Mouse (Mus musculus) heart, embryonic 10.5 days (tissue): Measurements from ENCODE around the gene Pdap1. TPM values are rescaled to one million over a fixed set of nuclear protein-coding genes. Genes with fewer than 3 reads are reported as not detected.
A peak's percentile ranks its signal among the peaks of the same experiment; 100 is the strongest.
"Not testable (repeated sequence)": the region's sequence is repeated elsewhere in the genome, so short reads cannot be mapped to it uniquely, and the experiment has no call there.

Experiments
- DNase-seq: peaks from one replicate; pipeline ENCODE4 v3.0.0-alpha.2; 2017; ENCODE audit warnings: low spot score
- H3K27ac ChIP-seq: fragments of 300-500 bp; sonication (generic); 2 replicates; pipeline ENCODE4 v1.5.1; 2016; ENCODE audit warnings: mild to moderate bottlenecking
- H3K27me3 ChIP-seq: fragments of 300-500 bp; sonication (generic); 2 replicates; pipeline ENCODE4 v1.6.1; 2016; ENCODE audit warnings: mild to moderate bottlenecking; ENCODE audit not compliant: poor library complexity, insufficient read depth, severe bottlenecking
- H3K36me3 ChIP-seq: fragments of 300-500 bp; sonication (generic); 2 replicates; pipeline ENCODE4 v1.6.1; 2016; ENCODE audit warnings: mild to moderate bottlenecking, moderate library complexity
- H3K4me1 ChIP-seq: fragments of 300-500 bp; sonication (generic); 2 replicates; pipeline ENCODE4 v1.6.1; 2016; ENCODE audit warnings: mild to moderate bottlenecking
- H3K4me3 ChIP-seq: fragments of 300-500 bp; sonication (generic); 2 replicates; pipeline ENCODE4 v1.5.1; 2016; ENCODE audit warnings: mild to moderate bottlenecking, moderate library complexity
- H3K9me3 ChIP-seq: fragments of 300-500 bp; sonication (generic); 2 replicates; pipeline ENCODE4 v1.6.1; 2016; ENCODE audit warnings: mild to moderate bottlenecking, moderate library complexity
- WGBS: fragments of 180-500 bp; shearing (Covaris S2); methylation state at CpG from one replicate; pipeline ENCODE4 v1.1.7; 2016; 5-methylcytosine and 5-hydroxymethylcytosine counted together
- polyA plus RNA-seq: library from polyadenylated mRNA; unstranded; fragments of >200 nt; fragmentation: Nextera tagmentation; extraction: Ambion mirVana; gene quantifications from 2 replicates; pipeline ENCODE4 v1.2.1, GENCODE M21; 2016

Gene Pdap1
- polyA plus RNA-seq, 1 experiment from 2014 or later: 86.3 TPM

DNA sequence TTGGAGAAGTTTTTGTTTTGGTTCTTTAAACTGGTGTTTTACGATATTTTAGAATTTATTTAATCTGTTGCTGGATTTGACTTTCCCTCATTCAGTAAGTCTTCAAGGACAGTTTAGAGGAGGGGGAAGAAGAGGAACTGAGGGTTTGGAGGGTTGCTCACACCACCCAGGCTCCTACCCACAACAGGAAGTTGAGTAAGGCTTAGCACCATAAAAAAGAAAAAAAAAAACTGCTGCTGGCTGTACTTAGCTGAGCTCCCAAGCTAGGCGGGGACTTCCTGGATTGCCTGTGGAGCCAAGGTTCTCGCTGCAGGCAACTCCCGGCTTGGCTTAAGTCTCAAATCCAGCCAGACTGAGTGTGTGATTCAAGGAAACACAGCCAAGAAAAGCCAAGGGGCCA lies 23.7 kb downstream of the Pdap1 start:
- 50% methylated on average over 4 of the region's 4 CpGs for WGBS
- H3K4me3 ChIP-seq: no peak overlapping the region
- H3K4me1 ChIP-seq: peaks cover 25% of the 10 kb centered on the region
- peaks cover 9% of the 10 kb centered on the region for H3K36me3 ChIP-seq
- no peak for DNase-seq
- H3K27me3 ChIP-seq: no peaks in the 10 kb centered on the region
- peak overlapping the region; percentile 59; the same call in 1 of the 2 replicates for H3K27ac ChIP-seq
- no peaks in the 10 kb centered on the region for H3K9me3 ChIP-seq

DNA sequence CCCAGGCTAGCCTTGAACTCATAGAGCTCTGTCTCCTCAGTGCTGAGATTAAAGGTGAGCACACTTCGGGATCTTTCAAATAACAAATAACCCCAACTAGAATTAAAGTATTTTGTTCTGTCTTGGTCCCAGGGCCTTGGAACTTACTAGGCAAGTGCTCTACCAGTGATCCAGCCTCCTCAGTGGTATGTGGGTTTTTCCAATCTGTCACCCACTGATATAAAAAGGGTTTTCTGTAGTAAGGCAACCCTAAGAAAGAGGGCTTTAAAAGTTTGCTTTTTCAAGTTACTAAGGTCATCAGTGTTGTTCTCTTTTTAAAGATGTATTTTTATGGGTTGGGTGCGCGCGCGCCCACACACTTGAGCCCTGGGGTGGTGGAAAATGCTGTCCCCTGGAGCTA lies 24.3 kb downstream of the Pdap1 start:
- peak overlapping the region; percentile 59; the same call in 1 of the 2 replicates for H3K27ac ChIP-seq
- H3K9me3 ChIP-seq: no peaks in the 10 kb centered on the region
- H3K36me3 ChIP-seq: peaks cover 13% of the 10 kb centered on the region
- no peaks in the 10 kb centered on the region for H3K27me3 ChIP-seq
- peaks cover 19% of the 10 kb centered on the region for H3K4me1 ChIP-seq
- DNase-seq: no peak
- no peak overlapping the region for H3K4me3 ChIP-seq
- WGBS: 95% methylated on average over 5 of the region's 5 CpGs

DNA sequence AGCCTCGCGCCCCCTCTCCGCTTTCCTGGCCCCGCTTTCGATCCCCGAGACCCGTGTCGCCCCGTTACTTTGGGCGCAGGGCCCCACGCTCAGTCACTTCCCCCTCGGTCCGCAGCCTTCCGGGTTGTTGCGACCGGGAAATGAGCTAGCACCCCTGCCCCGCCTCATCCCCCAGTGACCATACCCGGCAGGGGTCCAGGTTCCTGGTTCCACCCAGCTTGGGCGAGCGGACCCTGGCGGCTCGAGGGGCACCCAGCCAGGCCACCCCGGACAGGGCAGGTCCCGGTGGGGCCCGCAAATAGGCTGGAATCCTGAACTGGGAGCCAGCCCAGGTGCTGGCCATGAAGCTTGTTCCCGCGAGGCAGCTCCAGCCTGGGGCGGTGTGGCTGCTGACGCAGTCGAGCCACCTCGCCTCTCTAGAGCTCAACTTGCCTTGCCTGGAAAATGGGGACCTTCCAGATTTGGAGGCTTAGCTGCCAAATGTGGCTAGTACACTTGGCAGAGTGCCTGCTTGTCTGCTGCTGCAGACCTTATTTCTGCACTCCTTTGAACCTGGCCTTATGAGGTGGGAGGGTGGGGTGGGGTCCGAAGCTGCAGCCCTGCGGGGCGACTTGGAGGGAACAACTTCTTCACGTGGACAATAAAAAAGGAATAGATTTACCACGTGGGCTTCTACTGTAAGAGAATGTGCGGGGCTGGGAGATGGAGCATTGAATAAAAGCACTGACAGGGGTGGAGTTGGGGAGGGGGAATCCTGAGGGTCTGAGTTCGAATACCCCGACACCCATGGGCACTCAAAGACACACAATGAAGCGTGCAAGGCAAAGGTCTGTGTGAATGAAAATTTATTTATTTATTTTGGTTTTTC lies 25.2 kb downstream of the Pdap1 start:
- no peak for DNase-seq
- Histone ChIP-seq H3K27me3 (no peaks in the 10 kb centered on the region), H3K9me3 (no peaks in the 10 kb centered on the region), H3K4me1 (peaks cover 17% of the 10 kb centered on the region), H3K4me3 (peak overlapping the region; percentile 83), H3K27ac (peak overlapping the region; percentile 88), H3K36me3 (peaks cover 22% of the 10 kb centered on the region)
- 14% methylated on average over 40 of the region's 40 CpGs for WGBS

DNA sequence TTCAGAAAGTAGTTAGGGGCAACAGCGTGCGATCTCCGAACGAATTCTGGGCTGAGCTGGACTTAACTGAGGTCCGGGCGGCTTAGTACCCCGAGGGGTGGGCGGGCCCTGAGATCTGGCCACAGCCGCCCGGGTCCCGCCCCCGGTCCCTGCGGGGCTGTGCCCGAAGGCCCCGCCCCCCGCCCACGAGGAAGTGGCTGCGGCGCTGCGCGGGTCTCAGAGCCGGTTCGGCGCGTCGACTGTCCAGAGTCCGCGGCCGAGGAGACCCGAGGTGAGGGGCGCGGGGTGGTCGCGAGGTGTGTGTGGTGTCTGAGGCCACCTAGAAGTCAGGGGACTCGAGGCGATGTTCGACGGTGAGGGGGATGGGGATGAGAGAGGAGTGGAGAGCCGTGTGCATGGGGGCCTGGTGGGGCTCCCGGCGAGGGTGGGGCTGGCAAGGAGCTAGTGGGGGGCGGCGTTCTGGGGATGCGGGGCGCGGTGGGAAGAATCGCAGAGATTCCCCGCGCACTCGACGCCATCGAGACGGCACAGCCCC lies 25.9 kb downstream of the Pdap1 start, which contains the start of gene Arpc1b:
Gene Arpc1b (plus strand): TSS at position 145 of the 535 bp plus-strand sequence.
- DNase-seq: peak; percentile 80
- Histone ChIP-seq H3K36me3 (peaks cover 23% of the 10 kb centered on the region), H3K27ac (peak within 1 kb of the TSS; percentile 88), H3K4me1 (peaks cover 20% of the 10 kb centered on the region), H3K4me3 (peak within 1 kb of the TSS; percentile 83), H3K27me3 (no peaks in the 10 kb centered on the region), H3K9me3 (no peaks in the 10 kb centered on the region)
- under 1% methylated on average over 53 of the region's 53 CpGs for WGBS

DNA sequence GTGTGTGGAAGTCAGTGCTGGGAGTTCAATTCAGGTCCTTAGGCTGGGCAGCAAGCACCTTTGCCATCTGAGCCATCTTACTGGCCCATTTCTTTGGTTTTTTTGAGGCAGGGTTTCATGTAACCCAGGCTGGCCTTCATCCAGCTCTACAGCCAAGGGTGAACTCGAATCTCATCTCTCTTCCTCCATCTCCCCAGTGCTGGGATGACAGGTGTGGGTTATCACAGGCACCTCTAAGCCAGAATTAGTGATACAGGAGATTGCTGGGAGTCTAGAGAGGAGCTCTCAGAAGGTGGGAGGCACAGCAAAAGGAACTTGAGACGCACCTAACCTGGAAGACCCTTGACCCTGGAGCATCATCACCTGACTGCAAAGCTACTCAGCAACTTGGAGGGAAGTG lies 26.6 kb downstream of the Pdap1 start:
- DNase-seq: no peak
- WGBS: 42% methylated on average over 2 of the region's 2 CpGs

DNA sequence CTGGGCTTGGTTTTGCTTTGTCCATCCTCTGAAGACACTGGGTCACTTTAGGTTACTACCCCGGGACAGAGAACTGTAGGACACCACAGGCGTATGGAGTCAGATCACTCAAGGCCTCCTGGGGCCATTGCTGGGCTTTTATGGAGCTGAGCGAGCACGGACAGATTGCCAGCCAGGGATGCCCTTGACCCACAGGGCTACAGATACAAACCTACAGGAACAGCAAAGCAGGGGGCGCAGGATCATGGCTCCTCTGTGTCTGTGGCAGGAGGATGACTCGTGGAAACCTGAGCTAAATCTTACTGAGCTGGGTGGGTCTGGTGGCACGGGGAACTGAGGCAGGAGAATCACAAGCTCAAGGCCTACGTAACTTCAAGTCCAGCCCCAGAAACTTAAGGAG lies 27.5 kb downstream of the Pdap1 start:
- Histone ChIP-seq H3K27ac (no peak overlapping the region), H3K27me3 (no peaks in the 10 kb centered on the region), H3K4me1 (peaks cover 20% of the 10 kb centered on the region), H3K9me3 (no peaks in the 10 kb centered on the region), H3K4me3 (no peak overlapping the region), H3K36me3 (peaks cover 34% of the 10 kb centered on the region)
- WGBS: 87% methylated on average over 8 of the region's 8 CpGs
- DNase-seq: no peak

More for the DNA sequence above, 26.6 kb downstream of the Pdap1 start:
- H3K27ac ChIP-seq: peak overlapping the region; percentile 88
- no peaks in the 10 kb centered on the region for H3K27me3 ChIP-seq
- no peaks in the 10 kb centered on the region for H3K9me3 ChIP-seq
- H3K36me3 ChIP-seq: peaks cover 26% of the 10 kb centered on the region
- peak overlapping the region; percentile 83 for H3K4me3 ChIP-seq
- H3K4me1 ChIP-seq: peaks cover 20% of the 10 kb centered on the region

DNA sequence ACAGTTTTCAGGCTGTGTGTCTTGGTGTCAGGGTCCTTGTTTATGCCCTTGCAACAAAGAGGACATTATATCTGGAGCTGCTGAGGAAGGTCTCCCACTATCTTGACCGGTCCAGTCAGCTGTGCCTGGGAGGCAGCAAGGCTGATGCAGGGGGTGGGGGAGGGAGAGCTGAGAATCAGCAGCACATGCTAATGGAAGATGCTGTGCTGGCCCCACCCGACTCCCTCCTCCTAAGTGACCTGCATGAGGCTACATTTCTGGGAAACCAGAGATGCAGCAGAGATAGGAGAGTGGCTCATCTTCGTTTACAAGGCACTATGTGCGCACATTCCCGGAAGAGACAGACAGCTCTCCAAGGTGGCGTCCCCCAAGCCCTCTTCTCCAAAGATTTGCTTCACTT lies 29.6 kb downstream of the Pdap1 start:
- DNase-seq: no peak
- H3K4me3 ChIP-seq: no peak overlapping the region
- peaks cover 17% of the 10 kb centered on the region for H3K4me1 ChIP-seq
- no peaks in the 10 kb centered on the region for H3K27me3 ChIP-seq
- no peak overlapping the region for H3K27ac ChIP-seq
- H3K36me3 ChIP-seq: peaks cover 55% of the 10 kb centered on the region
- H3K9me3 ChIP-seq: no peaks in the 10 kb centered on the region
- WGBS: 84% methylated on average over 6 of the region's 6 CpGs

DNA sequence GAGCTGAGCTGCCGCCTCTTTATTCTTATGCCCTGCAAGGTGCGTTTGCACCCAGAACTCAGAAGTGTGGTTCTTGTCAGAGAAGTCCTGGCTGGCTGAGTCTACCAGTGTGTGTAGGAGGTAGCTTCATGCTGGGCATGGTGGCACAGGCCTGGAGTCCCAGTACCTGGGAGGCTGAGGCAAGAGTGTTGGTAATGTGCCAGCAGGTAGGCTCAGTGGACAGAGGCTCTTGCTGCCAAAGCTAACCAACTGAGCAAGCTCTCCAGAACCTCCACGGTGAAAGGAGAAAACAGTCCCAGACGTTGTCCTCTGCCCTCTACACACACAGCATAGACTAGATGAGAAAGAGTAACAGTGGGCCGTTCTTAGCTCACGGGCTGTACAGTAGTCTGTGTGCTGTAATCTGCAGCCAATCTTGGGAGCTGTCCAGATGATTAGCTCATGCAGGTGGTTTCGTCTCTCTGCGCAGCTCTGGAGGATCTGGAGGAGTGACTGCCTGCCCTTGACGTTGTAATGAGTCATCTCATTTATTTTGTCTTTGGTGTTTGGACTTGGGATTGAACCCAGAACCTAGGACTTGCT lies 34.3 kb downstream of the Pdap1 start:
- Histone ChIP-seq H3K27ac (no peak overlapping the region), H3K36me3 (peaks cover 97% of the 10 kb centered on the region), H3K4me3 (no peak overlapping the region), H3K27me3 (no peaks in the 10 kb centered on the region), H3K4me1 (peaks cover 6% of the 10 kb centered on the region; the same call in 1 of the 2 replicates), H3K9me3 (no peaks in the 10 kb centered on the region)
- 88% methylated on average over 9 of the region's 9 CpGs for WGBS
- no peak for DNase-seq

DNA sequence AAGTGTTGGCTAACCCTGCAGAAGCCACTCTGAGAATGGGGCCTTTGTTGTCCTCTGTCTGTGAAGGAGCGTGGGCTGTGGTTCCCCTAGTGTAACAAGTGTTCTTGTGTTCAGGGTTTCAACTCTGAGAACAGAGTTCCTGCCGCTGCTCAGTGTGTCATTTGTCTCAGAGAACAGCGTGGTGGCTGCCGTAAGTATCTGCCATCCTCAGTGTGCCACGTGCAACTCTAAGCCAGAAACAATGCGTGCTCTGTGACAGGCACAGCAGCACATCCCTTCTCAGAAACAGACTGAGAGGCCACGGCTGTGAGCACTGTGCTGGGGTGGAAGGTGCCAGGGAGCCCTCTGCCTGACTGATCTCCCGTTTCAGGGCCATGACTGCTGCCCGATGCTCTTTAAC lies 35.7 kb downstream of the Pdap1 start:
- H3K36me3 ChIP-seq: peaks cover 97% of the 10 kb centered on the region
- no peak overlapping the region for H3K27ac ChIP-seq
- no peaks in the 10 kb centered on the region for H3K4me1 ChIP-seq
- no peak for DNase-seq
- H3K27me3 ChIP-seq: no peaks in the 10 kb centered on the region
- no peaks in the 10 kb centered on the region for H3K9me3 ChIP-seq
- H3K4me3 ChIP-seq: no peak overlapping the region
- WGBS: 84% methylated on average over 9 of the region's 9 CpGs

DNA sequence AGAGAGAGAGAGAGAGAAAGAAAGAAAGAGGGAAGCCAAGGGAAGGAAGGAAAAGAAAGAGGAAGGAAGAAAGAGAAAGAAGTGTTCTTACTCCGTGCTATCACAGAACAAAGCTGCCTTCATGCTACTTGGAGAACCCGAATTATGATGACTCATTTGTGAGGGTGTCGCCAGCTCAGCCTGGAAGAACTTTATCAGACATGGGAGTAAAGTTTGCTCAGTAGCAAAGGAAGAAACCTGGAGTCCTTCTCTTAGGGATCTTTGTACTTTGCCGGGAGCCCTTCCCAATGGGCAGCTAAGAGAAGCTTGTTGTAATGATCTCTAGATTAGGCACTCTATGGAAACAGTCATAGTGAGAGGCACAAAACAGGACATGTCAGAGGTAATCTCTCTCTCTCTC lies 37.3 kb downstream of the Pdap1 start:
- H3K9me3 ChIP-seq: no peaks in the 10 kb centered on the region
- no peaks in the 10 kb centered on the region for H3K27me3 ChIP-seq
- DNase-seq: no peak
- no peak overlapping the region for H3K27ac ChIP-seq
- 71% methylated on average over 4 of the region's 4 CpGs for whole genome bisulfite sequencing
- no peak overlapping the region for H3K4me3 ChIP-seq
- peaks cover 97% of the 10 kb centered on the region for H3K36me3 ChIP-seq
- H3K4me1 ChIP-seq: no peaks in the 10 kb centered on the region

DNA sequence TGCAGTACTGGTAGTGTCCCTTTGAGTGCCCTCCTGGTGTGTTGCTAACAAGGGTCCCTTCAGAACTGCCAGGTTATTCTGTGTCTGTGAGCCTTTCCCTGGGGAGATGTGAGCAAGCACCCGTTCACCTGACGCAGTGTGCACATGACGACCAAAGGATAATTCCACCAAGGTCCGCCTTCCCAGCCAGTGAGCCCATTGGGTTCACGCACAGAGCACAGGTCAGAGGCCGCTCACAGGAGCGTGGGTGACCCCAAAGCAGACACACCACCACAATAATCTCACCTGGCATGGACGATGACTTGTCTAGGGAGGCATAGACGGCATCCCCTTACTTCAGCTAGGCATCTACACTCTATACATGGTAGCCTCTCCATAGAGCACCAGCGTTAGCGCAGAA lies 38.6 kb downstream of the Pdap1 start:
- H3K27ac ChIP-seq, DNase-seq, H3K27me3 ChIP-seq, H3K4me1 ChIP-seq, H3K4me3 ChIP-seq, H3K9me3 ChIP-seq: not testable (repeated sequence)
- H3K36me3 ChIP-seq: peaks cover 98% of the 10 kb centered on the region
- 96% methylated on average over 11 of the region's 11 CpGs for WGBS

DNA sequence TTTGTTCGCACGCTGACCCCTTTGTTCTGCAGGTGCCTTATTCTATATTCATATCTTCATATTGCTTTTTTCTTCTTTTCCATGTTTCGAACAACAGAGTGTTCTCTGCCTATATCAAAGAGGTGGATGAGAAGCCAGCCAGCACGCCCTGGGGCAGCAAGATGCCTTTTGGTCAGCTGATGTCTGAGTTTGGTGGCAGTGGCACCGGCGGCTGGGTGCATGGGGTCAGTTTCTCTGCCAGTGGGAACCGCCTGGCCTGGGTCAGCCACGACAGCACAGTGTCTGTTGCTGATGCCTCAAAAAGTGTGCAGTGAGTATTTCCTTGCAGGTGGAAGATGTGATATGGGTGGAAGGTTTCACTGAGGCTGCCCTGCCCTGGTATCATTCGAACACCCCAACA lies 39.1 kb downstream of the Pdap1 start:
- Histone ChIP-seq H3K36me3 (peaks cover 98% of the 10 kb centered on the region), H3K4me1 (no peaks in the 10 kb centered on the region), H3K4me3 (no peak overlapping the region), H3K27ac (no peak overlapping the region), H3K9me3 (no peaks in the 10 kb centered on the region), H3K27me3 (no peaks in the 10 kb centered on the region)
- DNase-seq: no peak
- whole genome bisulfite sequencing: 94% methylated on average over 9 of the region's 9 CpGs

DNA sequence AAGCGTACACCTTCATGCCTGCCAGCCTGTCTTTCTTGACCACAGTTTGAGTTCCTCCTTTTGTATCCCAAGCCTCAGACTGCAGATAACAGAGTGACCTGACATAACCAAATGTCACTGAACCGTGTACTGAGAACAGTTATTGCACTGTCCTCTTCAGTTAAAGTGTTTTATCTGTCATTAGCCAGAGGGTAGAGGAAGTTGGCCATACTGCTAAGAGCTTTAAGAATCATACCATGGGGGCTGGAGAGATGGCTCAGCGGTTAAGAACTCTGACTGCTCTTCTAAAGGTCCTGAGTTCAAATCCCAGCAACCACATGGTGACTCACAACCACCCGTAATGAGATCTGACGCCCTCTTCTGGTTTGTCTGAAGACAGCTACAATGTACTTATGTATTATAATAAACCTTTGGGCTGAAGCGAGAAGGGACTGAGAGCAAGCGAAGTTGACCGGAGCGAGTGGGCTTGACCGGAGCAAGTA lies 41.7 kb downstream of the Pdap1 start:
- no peak overlapping the region for H3K27ac ChIP-seq
- H3K9me3 ChIP-seq: no peaks in the 10 kb centered on the region
- no peak for DNase-seq
- H3K36me3 ChIP-seq: peaks cover 89% of the 10 kb centered on the region
- no peaks in the 10 kb centered on the region for H3K4me1 ChIP-seq
- 90% methylated on average over 10 of the region's 10 CpGs for WGBS
- no peaks in the 10 kb centered on the region for H3K27me3 ChIP-seq
- H3K4me3 ChIP-seq: no peak overlapping the region
